Mouse (Mus musculus): ENCODE results near the gene Tnfrsf25. TPM values are rescaled to one million over a fixed set of nuclear protein-coding genes. Genes with fewer than 3 reads are reported as not detected.

The Tnfrsf25 gene
- polyA plus RNA-seq, 1 experiment from 2014 or later: 0.53 TPM

- ATAC-seq (replicated peaks): no peak
- 86% methylated on average over 3 of the region's 3 CpGs for WGBS
- no peak overlapping the region for H3K9ac ChIP-seq (replicated peaks)
These were observed 36.5 kb upstream of the Tnfrsf25 start for GRCm38 (mm10) chr4:152079261-152079660.

DNA sequence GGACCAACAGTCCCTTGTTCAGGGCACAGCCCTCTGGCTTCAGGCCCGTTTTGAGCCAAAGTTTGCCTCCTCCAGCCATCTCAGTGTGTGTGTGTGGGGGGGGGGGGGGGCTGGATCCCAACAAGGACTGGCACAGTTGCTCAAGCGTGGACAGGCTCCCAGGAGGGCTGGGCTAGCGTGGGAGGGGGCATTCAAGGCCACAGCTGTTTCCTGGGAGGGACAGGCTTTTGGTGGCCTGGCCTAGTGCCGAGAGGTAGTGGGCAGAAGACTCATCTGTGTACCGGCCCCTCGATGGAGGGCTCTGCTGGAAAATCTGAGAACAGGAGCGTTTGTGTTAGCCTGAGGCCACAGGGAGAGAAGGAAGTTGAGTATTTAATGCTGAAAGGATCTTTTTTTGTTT is 35.8 kb upstream of the Tnfrsf25 start:
- Histone ChIP-seq H3K9ac (replicated peaks) (no peak overlapping the region), H3K27ac (replicated peaks) (no peak overlapping the region), H3K4me2 (replicated peaks) (no peak overlapping the region), H3K27me3 (0 out of 2 replicates have a peak, but pooled peaks cover 3% of the 10 kb centered on the region), H3K4me1 (no peaks in the 10 kb centered on the region), H3K9me3 (no peaks in the 10 kb centered on the region), H3K4me3 (no peak overlapping the region), H3K36me3 (no peaks in the 10 kb centered on the region)
- no peak for ATAC-seq (replicated peaks)
- WGBS: 78% methylated on average over 7 of the region's 7 CpGs

More at GRCm38 (mm10) chr4:152079261-152079660, 36.5 kb upstream of the Tnfrsf25 start:
- Histone ChIP-seq H3K4me1 (no peaks in the 10 kb centered on the region), H3K9me3 (no peaks in the 10 kb centered on the region), H3K4me3 (no peak overlapping the region), H3K27me3 (no peaks in the 10 kb centered on the region), H3K36me3 (no peaks in the 10 kb centered on the region), H3K4me2 (replicated peaks) (no peak overlapping the region), H3K27ac (replicated peaks) (no peak overlapping the region)

GRCm38 (mm10) chr4:152083611-152084220 is 32.0 kb upstream of the Tnfrsf25 start:
- Histone ChIP-seq H3K27ac (replicated peaks) (no peak overlapping the region), H3K4me1 (peaks cover 23% of the 10 kb centered on the region), H3K4me2 (replicated peaks) (no peak overlapping the region), H3K36me3 (no peaks in the 10 kb centered on the region), H3K27me3 (0 out of 2 replicates have a peak, but pooled peaks cover 3% of the 10 kb centered on the region), H3K9ac (replicated peaks) (no peak overlapping the region), H3K9me3 (no peaks in the 10 kb centered on the region), H3K4me3 (no peak overlapping the region)
- ATAC-seq (replicated peaks): no peak
- WGBS: 60% methylated on average over 6 of the region's 7 CpGs

- Histone ChIP-seq H3K36me3 (no peaks in the 10 kb centered on the region), H3K4me3 (no peak overlapping the region), H3K9ac (replicated peaks) (no peak overlapping the region), H3K4me2 (replicated peaks) (no peak overlapping the region), H3K4me1 (peaks cover 25% of the 10 kb centered on the region), H3K27me3 (0 out of 2 replicates have a peak, but pooled peaks cover 3% of the 10 kb centered on the region), H3K27ac (replicated peaks) (no peak overlapping the region), H3K9me3 (no peaks in the 10 kb centered on the region)
- no peak for ATAC-seq (replicated peaks)
- 89% methylated on average over 7 of the region's 7 CpGs for WGBS
These were observed 31.1 kb upstream of the Tnfrsf25 start for GRCm38 (mm10) chr4:152084616-152085015.

GRCm38 (mm10) chr4:152086505-152087210 is 29.1 kb upstream of the Tnfrsf25 start:
- ATAC-seq (replicated peaks): peak; percentile 79
- under 1% methylated on average over 88 of the region's 92 CpGs for WGBS
- Histone ChIP-seq H3K4me2 (replicated peaks) (peak overlapping the region; percentile 83), H3K27ac (replicated peaks) (0 out of 2 replicates have a peak overlapping the region, but pooled peaks have one; percentile 35), H3K27me3 (0 out of 2 replicates have a peak, but pooled peaks cover 3% of the 10 kb centered on the region), H3K36me3 (no peaks in the 10 kb centered on the region), H3K4me1 (peaks cover 25% of the 10 kb centered on the region), H3K9ac (replicated peaks) (peak overlapping the region; percentile 84), H3K4me3 (peak overlapping the region; percentile 72), H3K9me3 (no peaks in the 10 kb centered on the region)

- 6% methylated on average over 12 of the region's 12 CpGs for WGBS
- Histone ChIP-seq H3K9me3 (no peaks in the 10 kb centered on the region), H3K27me3 (0 out of 2 replicates have a peak, but pooled peaks cover 3% of the 10 kb centered on the region), H3K36me3 (no peaks in the 10 kb centered on the region), H3K4me2 (replicated peaks) (peak overlapping the region; percentile 83), H3K27ac (replicated peaks) (0 out of 2 replicates have a peak overlapping the region, but pooled peaks have one; percentile 43), H3K4me1 (peaks cover 25% of the 10 kb centered on the region), H3K9ac (replicated peaks) (peak overlapping the region; percentile 84), H3K4me3 (peak overlapping the region; percentile 72)
- no peak for ATAC-seq (replicated peaks)
These were observed 28.3 kb upstream of the Tnfrsf25 start for GRCm38 (mm10) chr4:152087211-152088081.

DNA sequence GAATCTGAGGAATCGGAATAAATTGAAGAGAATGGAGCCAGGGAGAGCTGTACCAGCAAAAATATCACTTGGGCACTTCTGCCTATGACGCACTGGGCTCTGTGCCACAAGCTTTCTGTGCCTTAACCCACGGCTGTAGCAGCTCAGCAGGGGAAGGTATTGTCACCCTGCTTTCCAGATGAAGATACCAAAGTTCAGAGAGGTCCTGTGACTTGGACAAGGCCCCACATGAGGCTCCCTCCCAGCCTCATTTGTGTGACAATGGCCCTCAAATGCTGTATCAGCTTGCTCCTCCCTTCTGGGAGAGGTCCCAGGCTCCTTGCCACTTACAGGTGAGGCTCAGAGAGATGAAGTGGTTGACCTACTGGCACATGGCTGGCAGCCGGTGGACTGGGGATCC is 27.6 kb upstream of the Tnfrsf25 start:
- 24% methylated on average over 4 of the region's 4 CpGs for WGBS
- 0 out of 2 replicates have a peak overlapping the region, but pooled peaks have one; percentile 72 for H3K4me3 ChIP-seq
- peak overlapping the region; percentile 43; the same call in 1 of the 2 replicates for H3K27ac ChIP-seq (replicated peaks)
- no peaks in the 10 kb centered on the region for H3K9me3 ChIP-seq
- no peak overlapping the region for H3K9ac ChIP-seq (replicated peaks)
- 0 out of 2 replicates have a peak, but pooled peaks cover 3% of the 10 kb centered on the region for H3K27me3 ChIP-seq
- H3K36me3 ChIP-seq: no peaks in the 10 kb centered on the region
- H3K4me1 ChIP-seq: peaks cover 25% of the 10 kb centered on the region
- ATAC-seq (replicated peaks): no peak
- peak overlapping the region; percentile 83 for H3K4me2 ChIP-seq (replicated peaks)

GRCm38 (mm10) chr4:152088556-152089120 is 27.1 kb upstream of the Tnfrsf25 start:
- no peak overlapping the region for H3K9ac ChIP-seq (replicated peaks)
- no peak; the same call in 1 of the 2 replicates for ATAC-seq (replicated peaks)
- 28% methylated on average over 8 of the region's 8 CpGs for WGBS

DNA sequence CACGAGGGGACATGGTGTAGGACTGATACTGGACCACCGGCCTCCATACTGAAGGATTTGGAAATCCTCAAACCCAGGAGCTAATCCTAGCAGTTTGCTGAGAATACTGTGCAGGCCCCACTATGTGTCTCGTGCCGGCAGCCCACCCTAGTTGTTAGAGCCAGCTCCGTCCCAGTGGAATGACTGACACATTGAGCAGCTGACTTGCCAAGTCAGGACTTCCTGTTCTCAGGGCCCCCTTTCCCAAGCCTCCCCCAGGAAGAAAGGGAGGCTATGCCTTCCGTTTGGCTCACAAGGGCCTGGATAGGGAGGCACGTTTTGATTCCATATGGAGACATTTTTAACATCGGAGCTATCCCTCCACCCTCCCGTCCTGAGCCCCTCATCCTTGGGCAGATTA is 25.5 kb upstream of the Tnfrsf25 start:
- no peaks in the 10 kb centered on the region for H3K36me3 ChIP-seq
- H3K9me3 ChIP-seq: no peaks in the 10 kb centered on the region
- no peak overlapping the region for H3K27ac ChIP-seq (replicated peaks)
- 78% methylated on average over 9 of the region's 9 CpGs for WGBS
- no peaks in the 10 kb centered on the region for H3K27me3 ChIP-seq
- no peak overlapping the region for H3K4me3 ChIP-seq
- H3K4me2 ChIP-seq (replicated peaks): no peak overlapping the region
- H3K4me1 ChIP-seq: peaks cover 25% of the 10 kb centered on the region
- no peak overlapping the region for H3K9ac ChIP-seq (replicated peaks)
- ATAC-seq (replicated peaks): no peak

More at GRCm38 (mm10) chr4:152088556-152089120, 27.1 kb upstream of the Tnfrsf25 start:
- Histone ChIP-seq H3K36me3 (no peaks in the 10 kb centered on the region), H3K27ac (replicated peaks) (peak overlapping the region; percentile 43; the same call in 1 of the 2 replicates), H3K4me2 (replicated peaks) (peak overlapping the region; percentile 83), H3K4me1 (peaks cover 25% of the 10 kb centered on the region), H3K9me3 (no peaks in the 10 kb centered on the region), H3K4me3 (no peak overlapping the region), H3K27me3 (0 out of 2 replicates have a peak, but pooled peaks cover 3% of the 10 kb centered on the region)

GRCm38 (mm10) chr4:152092751-152093293 is 22.9 kb upstream of the Tnfrsf25 start:
- Histone ChIP-seq H3K4me2 (replicated peaks) (no peak overlapping the region), H3K9ac (replicated peaks) (no peak overlapping the region), H3K4me1 (peaks cover 11% of the 10 kb centered on the region), H3K4me3 (no peak overlapping the region), H3K27me3 (no peaks in the 10 kb centered on the region), H3K36me3 (no peaks in the 10 kb centered on the region), H3K27ac (replicated peaks) (no peak overlapping the region), H3K9me3 (no peaks in the 10 kb centered on the region)
- WGBS: 48% methylated on average over 8 of the region's 8 CpGs
- ATAC-seq (replicated peaks): no peak

DNA sequence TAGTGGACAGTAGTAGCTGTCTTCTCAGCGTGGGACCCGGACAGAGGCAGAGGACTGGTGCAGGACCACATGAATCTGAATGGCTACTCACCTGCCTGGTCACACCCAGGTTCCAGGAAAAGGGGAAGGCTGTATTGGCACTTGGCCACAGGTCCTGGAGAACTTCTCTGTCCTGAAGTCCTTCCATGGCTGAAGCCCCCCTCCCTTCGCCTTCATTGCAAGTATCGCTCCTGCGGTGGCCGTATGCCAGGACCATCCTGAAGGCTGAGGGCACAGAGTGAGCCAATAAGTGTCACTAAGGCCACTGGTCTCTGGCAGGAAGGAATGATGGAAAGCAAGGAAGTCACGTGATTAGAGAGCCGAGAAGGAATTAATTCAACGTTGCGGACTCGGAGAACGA is 21.5 kb upstream of the Tnfrsf25 start:
- Histone ChIP-seq H3K4me3 (no peak overlapping the region), H3K4me1 (no peaks in the 10 kb centered on the region), H3K36me3 (no peaks in the 10 kb centered on the region), H3K27ac (replicated peaks) (no peak overlapping the region), H3K4me2 (replicated peaks) (no peak overlapping the region), H3K9me3 (no peaks in the 10 kb centered on the region), H3K27me3 (no peaks in the 10 kb centered on the region), H3K9ac (replicated peaks) (no peak overlapping the region)
- no peak for ATAC-seq (replicated peaks)
- 89% methylated on average over 12 of the region's 12 CpGs for WGBS
